Mouse (Mus musculus) megakaryocyte, adult 5-6 weeks (primary cell): ENCODE measurements at regions not wholly inside any gene's neighbourhood (a gene's known extent, or its start where the extent isn't known, plus 50 kb on each side); places are given as distances from the start of the nearest gene placed in this dataset.
A peak's percentile ranks its signal among the peaks of the same experiment; 100 is the strongest.

Experiments
- ATAC-seq: 2 replicates; pipeline ENCODE4 v1.8.0; 2016; ENCODE audit warnings: mild to moderate bottlenecking, inconsistent platforms; ENCODE audit not compliant: poor library complexity, severe bottlenecking

DNA sequence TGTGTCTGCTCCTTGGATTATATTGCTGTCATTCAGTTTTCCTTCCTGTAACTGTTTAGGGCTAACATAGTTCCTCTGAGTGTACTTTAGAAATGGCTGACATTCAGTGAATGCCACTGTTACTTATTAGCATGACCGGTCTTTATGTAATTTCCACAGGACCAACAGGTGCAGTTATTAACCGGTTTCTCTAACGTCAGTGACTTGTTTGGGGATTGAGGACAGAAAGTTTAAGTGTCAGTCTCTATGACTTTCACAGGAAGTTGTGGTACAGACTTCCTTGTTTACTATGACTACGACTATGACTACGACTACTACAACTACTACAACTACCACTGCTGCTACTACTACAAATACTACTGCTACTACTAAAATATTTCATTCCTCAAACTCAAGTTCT, 170.4 kb upstream of the Ptger4 start:
- peak; percentile 88 for ATAC-seq

- peak; percentile 68 for ATAC-seq
Measured at GRCm38 (mm10) chr15:5416031-5416430, 172.0 kb upstream of the Ptger4 start.

- ATAC-seq: no peak
Measured at GRCm38 (mm10) chr15:5426641-5427040, 182.7 kb upstream of the Ptger4 start.

DNA sequence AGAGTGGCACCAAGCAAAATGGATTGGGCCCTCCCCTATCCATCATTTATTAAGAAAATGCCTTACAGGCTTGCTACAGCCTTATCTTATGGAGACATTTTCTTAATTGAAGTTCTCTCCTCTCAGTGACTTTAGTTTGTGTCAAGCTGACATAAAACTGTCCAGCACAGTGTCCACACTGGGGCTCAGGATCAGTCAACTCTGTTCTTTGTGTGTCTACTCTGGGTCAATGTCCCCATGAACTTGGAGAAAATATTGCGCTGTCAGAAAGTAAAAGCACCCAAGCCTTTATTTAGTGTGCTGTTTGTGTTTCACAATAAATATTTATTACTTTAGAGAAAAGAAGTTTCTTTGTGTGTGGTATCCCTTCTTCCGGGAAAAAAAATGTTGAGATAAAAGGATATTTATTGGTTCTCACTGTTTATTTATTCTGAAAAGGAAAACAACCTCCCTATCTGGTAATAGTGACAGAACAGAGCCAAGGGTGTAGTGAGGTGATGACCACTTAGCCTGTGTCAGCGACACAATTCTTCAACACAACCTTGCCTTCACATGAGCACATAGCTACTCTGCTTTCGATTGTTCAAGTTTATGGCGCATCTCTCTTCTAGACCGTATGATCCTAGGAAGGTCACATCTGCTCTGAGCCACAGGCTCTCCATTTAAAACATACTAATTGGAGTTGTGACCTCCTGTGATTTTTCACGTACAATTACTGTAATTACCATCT, 183.5 kb upstream of the Ptger4 start:
- no peak for ATAC-seq

GRCm38 (mm10) chr15:5432018-5432417, 188.0 kb upstream of the Ptger4 start:
- peak; percentile 69; the same call in 1 of the 2 replicates for ATAC-seq

- ATAC-seq: peak; percentile 93
Measured at GRCm38 (mm10) chr15:5437020-5437419, 193.0 kb upstream of the Ptger4 start.

GRCm38 (mm10) chr15:5446040-5446755, 202.2 kb upstream of the Ptger4 start:
- peak; percentile 98 for ATAC-seq

GRCm38 (mm10) chr15:5446756-5447314, 202.8 kb upstream of the Ptger4 start:
- ATAC-seq: peak; percentile 80

GRCm38 (mm10) chr15:5447707-5448496, 203.9 kb upstream of the Ptger4 start:
- ATAC-seq: no peak

DNA sequence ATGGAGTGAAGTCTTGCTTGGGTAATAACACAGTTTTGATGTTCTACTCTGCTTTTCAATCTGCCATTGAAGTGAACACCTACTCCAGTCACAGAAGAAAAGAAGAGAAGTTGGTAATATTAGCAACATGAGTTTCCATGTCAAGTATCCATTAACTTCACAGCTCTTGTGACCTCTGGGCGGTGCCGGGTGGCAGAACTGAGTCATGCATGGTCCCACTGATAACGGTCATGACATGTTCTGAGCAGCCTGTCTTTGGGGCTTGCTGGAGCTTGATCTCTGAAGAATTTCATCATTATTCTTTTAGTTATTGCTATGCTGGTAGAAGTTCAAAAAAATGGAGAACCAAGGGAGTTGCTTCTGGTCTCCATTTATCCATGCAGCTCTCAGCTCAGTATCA, 215.1 kb upstream of the Ptger4 start:
- ATAC-seq: no peak

DNA sequence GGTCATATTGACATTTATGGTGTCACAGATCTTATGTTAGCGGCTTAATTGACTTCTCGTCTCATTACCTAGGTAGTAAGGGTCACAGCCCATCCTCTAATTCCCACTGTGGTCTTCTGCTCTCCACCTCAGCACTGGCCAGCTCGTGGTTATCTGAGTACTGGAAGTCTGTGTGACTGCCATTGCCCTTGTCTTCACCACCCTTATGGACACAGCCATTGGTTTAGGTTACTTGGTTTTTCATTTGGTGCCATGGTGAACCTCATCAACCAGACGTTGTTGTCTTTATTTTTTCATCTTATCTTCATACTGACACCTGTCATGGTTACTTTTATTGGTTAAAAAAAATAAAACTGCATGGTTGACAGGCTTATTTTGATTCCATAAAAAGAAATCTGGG, 215.6 kb upstream of the Ptger4 start:
- no peak for ATAC-seq

- ATAC-seq: no peak
Measured at GRCm38 (mm10) chr15:5462651-5463050, 218.7 kb upstream of the Ptger4 start.

DNA sequence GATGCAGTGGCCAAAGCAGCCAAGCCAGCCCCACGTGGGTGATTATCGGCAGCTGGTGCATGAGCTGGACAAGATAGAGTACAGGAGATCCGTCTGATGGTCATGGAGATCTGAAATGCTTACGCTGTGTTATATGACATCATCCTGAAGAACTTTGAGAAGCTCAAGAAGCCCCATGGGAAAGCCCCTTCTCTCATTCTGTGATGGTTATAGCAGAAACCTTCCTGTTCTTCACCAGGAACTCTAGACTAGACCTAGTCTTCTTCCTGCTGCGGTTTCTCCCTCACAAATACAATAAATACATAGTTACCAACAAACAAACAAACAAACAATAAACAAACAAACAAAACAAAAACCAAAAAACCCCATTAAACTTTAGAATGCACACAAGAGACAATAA, 220.7 kb upstream of the Ptger4 start:
- no peak for ATAC-seq

GRCm38 (mm10) chr15:5468535-5469073, 224.6 kb upstream of the Ptger4 start:
- ATAC-seq: no peak

DNA sequence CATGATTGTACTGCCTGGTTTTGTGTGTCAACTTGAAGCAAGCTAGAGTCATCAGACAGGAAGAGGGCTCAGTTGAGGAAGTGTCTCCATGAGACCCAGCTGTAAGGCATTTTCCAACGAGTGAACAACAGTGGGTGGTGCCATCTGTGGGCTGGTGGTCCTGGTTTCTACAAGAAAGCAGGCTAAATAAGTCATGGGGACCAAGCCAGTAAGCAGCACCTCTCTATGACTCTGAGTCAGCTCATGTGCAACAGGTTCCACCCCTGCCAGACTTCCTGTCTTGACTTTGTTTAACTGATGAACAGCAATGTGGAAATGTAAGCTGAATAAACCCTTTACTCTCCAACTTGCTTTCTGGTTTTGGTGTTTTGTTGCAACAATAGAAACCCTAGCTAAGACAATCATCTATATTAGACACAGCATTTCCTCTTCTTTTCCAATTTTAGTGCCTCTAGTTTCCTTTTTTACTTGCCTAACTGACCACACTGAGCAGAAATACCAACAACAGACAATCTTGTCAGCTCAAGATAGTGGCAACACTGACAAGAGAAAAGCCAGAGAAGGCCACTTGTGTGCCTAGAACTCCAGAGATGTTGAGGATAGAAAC, 231.5 kb upstream of the Ptger4 start:
- peak; percentile 82 for ATAC-seq

- no peak for ATAC-seq
Measured at GRCm38 (mm10) chr15:5493286-5493685, 249.3 kb upstream of the Ptger4 start.

DNA sequence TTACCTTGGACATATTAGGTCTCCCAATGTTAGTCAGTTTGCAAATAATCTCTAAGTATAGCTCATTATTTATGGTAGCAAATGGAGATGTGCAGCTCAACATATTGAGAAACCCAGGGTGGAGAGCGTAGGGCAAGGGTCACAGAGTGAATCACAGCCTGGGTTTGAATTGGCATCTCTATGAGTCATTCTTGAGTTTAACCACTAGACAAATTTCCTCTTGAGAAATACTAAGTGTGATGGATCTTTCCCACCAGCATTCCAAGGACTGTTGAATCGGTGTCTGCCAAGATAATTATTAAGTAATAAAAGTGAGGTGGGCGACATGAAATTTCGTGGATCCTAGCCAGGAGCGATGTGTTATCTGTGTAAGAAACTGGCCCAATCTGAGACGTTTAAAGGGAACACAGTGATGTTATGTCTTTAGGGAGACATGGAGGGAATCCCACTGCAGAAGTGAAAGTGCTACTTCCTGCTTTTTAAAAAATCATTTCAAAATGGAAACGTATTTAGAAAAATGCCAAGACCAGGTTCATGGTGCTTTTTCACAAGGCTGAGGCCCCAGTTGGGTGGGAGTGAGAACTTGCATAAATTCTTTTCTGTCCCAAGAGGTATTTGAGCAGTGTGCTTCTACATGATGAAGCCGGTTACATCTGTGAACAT, 251.3 kb upstream of the Ptger4 start:
- peak; percentile 84 for ATAC-seq

DNA sequence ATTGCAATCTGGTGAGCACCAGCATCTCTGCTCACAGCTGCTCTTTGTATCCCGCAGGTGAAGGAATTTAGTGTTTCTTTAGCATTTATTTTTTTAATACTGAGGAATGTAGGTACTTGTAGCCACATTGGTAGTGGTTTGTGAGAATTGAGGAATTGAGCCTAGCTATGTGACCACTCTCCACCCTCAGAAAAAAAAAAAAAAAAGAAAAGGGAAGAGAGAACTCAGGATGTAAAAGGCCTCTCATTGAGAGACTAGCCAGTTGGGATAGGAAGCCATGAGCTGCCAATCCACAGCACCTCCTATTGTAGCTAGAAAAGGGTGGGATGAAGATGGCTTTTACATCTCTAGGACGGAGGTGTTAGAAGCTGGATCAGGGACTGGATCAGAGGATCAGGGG, 252.0 kb upstream of the Ptger4 start:
- peak; percentile 77 for ATAC-seq

GRCm38 (mm10) chr15:5504502-5504901, 260.5 kb upstream of the Ptger4 start:
- ATAC-seq: no peak
